Mouse (Mus musculus) retina, adult 2 months (tissue): ENCODE measurements around the gene Tifa.
"Not testable (repeated sequence)": the region's sequence is repeated elsewhere in the genome, so short reads cannot be mapped to it uniquely, and the experiment has no call there.

Experiments
- DNase-seq: peaks from one replicate; pipeline ENCODE4 v3.0.0-alpha.2; 2012; ENCODE audit warnings: low read depth, low spot score

Gene Tifa

GRCm38 (mm10) chr3:127789500-127790191 is at the start of gene Tifa:
TSS of gene Tifa (plus strand) at chr3:127789805.
- DNase-seq = no peak

- no peak for DNase-seq
Observed at GRCm38 (mm10) chr3:127741473-127741872, 48.1 kb upstream of the Tifa start.

- no peak for DNase-seq
Observed at GRCm38 (mm10) chr3:127743614-127744365, 45.8 kb upstream of the Tifa start.

- DNase-seq = no peak
Observed at GRCm38 (mm10) chr3:127745504-127745903, 44.1 kb upstream of the Tifa start.

GRCm38 (mm10) chr3:127745911-127746640 is 43.5 kb upstream of the Tifa start:
- DNase-seq = no peak

- no peak for DNase-seq
Observed at GRCm38 (mm10) chr3:127748644-127749043, 41.0 kb upstream of the Tifa start.

GRCm38 (mm10) chr3:127749266-127749665 is 40.3 kb upstream of the Tifa start:
- no peak for DNase-seq

- DNase-seq = peak; percentile 11
Observed at GRCm38 (mm10) chr3:127749981-127750562, 39.5 kb upstream of the Tifa start.

GRCm38 (mm10) chr3:127756458-127756857 is 33.1 kb upstream of the Tifa start:
- no peak for DNase-seq

- DNase-seq = no peak
Observed at GRCm38 (mm10) chr3:127757886-127758301, 31.7 kb upstream of the Tifa start.

GRCm38 (mm10) chr3:127758806-127759205 is 30.8 kb upstream of the Tifa start:
- DNase-seq = no peak

GRCm38 (mm10) chr3:127759212-127759611 is 30.4 kb upstream of the Tifa start:
- no peak for DNase-seq

- no peak for DNase-seq
Observed at GRCm38 (mm10) chr3:127762403-127762802, 27.2 kb upstream of the Tifa start.

GRCm38 (mm10) chr3:127763076-127763612 is 26.5 kb upstream of the Tifa start:
- peak; percentile 67 for DNase-seq

- DNase-seq = no peak
Observed at GRCm38 (mm10) chr3:127764541-127764940, 25.1 kb upstream of the Tifa start.

GRCm38 (mm10) chr3:127765971-127766370 is 23.6 kb upstream of the Tifa start:
- DNase-seq = no peak

- DNase-seq = no peak
Observed at GRCm38 (mm10) chr3:127769146-127769545, 20.5 kb upstream of the Tifa start.

GRCm38 (mm10) chr3:127780021-127780644 is 9.5 kb upstream of the Tifa start, which contains the start of gene Alpk1:
TSS of gene Alpk1 (minus strand) at chr3:127780527.
- DNase-seq = no peak

GRCm38 (mm10) chr3:127780921-127781320 is 8.7 kb upstream of the Tifa start:
- no peak for DNase-seq

GRCm38 (mm10) chr3:127782921-127783320 is 6.7 kb upstream of the Tifa start:
- no peak for DNase-seq

GRCm38 (mm10) chr3:127783680-127784079 is 5.9 kb upstream of the Tifa start:
- not testable (repeated sequence) for DNase-seq
